Mouse (Mus musculus): ENCODE data around the gene Rhof. TPM values are rescaled to one million over a fixed set of nuclear protein-coding genes. Genes with fewer than 3 reads are reported as not detected.

The Rhof gene
- polyA plus RNA-seq, 1 experiment from 2014 or later = 2.0 TPM

DNA sequence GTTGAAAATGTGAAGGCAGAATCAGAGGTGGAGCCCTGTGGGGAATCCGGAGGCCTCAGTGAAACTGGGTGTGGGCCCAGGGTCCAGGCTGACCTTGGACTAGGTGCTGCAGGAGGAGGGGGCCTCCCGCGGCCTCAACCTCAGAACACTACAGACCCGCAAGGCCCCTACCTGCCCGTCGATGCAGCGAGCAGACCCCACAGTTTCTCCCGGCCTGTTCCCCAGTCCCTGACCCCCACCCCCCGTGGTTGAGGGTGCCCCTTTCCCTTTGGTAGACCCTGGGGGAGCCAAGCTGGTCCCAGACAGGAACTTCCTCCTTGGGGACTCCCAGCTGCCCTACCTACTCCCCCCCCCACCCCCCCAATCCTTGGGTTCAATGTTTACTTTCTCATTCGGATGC, 33.9 kb upstream of the Rhof start:
- Histone ChIP-seq H3K27me3 (ENCODE audit: control insufficient read depth, insufficient read depth, low read length) (no peaks in the 10 kb centered on the region), H3K9me3 (replicated peaks; ENCODE audit: control insufficient read depth, low read length) (no peaks in the 10 kb centered on the region), H3K4me2 (ENCODE audit: low read depth, low read length) (no peak overlapping the region), H3K4me3 (ENCODE audit: low read depth, low read length) (no peak overlapping the region), H3K4me1 (ENCODE audit: control insufficient read depth, insufficient read depth, low read length) (no peaks in the 10 kb centered on the region), H3K9ac (replicated peaks; ENCODE audit: low read length) (no peak overlapping the region), H3K36me3 (replicated peaks; ENCODE audit: control insufficient read depth, insufficient read depth, low read depth, low read length) (peaks cover 17% of the 10 kb centered on the region), H3K27ac (replicated peaks; ENCODE audit: low read depth, low read length) (no peak overlapping the region)
- no peak for DNase-seq (ENCODE audit: low spot score)
- 91% methylated on average over 10 of the region's 10 CpGs for WGBS
- no peak for ATAC-seq (replicated peaks; ENCODE audit: insufficient number of reproducible peaks, low FRiP score, low TSS enrichment, low read depth)

DNA sequence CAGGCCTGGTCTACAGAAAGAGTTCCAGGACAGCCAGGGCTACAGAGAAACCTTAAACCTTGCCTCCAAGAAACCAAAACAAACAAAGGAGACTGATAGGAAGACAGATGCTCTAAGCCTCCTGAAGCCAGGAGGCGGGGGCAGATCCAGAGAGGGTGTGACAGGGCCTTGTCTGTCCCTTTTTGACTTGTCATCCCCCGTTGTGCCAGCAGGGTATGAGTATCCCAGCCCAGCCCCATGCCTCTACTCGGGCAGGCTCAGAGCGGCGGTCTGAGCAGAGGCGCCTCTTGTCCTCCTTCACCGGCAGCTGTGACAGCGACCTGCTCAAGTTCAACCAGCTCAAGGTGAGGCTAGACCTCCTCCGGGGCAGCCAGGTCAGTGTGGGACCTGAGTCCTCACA, 30.4 kb upstream of the Rhof start:
- Histone ChIP-seq H3K4me3 (ENCODE audit: low read depth, low read length) (no peak overlapping the region), H3K9ac (replicated peaks; ENCODE audit: low read length) (no peak overlapping the region), H3K4me2 (ENCODE audit: low read depth, low read length) (no peak overlapping the region), H3K27me3 (ENCODE audit: control insufficient read depth, insufficient read depth, low read length) (no peaks in the 10 kb centered on the region), H3K4me1 (ENCODE audit: control insufficient read depth, insufficient read depth, low read length) (no peaks in the 10 kb centered on the region), H3K27ac (replicated peaks; ENCODE audit: low read depth, low read length) (no peak overlapping the region), H3K36me3 (replicated peaks; ENCODE audit: control insufficient read depth, insufficient read depth, low read depth, low read length) (peaks cover 40% of the 10 kb centered on the region), H3K9me3 (replicated peaks; ENCODE audit: control insufficient read depth, low read length) (no peaks in the 10 kb centered on the region)
- 83% methylated on average over 9 of the region's 9 CpGs for whole genome bisulfite sequencing
- ATAC-seq (replicated peaks; ENCODE audit: insufficient number of reproducible peaks, low FRiP score, low TSS enrichment, low read depth) (no peak), DNase-seq (ENCODE audit: low spot score) (no peak)

DNA sequence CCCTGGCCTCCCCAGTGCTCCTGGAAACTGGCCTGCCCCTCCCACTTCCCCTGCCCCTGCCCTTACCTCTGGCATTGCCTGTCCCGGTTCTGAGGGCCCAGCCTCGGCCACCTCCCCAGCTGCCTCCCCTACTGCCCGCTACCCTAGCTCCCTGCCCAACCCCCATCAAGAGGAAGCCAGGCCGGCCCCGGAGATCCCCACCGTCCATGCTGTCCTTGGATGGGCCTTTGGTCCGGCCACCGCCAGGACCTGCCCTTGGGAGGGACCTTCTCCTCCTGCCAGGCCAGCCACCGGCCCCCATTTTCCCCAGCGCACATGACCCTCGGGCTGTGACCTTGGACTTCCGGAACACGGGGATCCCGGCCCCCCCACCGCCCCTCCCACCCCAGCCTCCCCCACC, 27.8 kb upstream of the Rhof start:
- no peaks in the 10 kb centered on the region for H3K27me3 ChIP-seq (ENCODE audit: control insufficient read depth, insufficient read depth, low read length)
- H3K4me3 ChIP-seq (ENCODE audit: low read depth, low read length) = no peak overlapping the region
- no peak for ATAC-seq (replicated peaks; ENCODE audit: insufficient number of reproducible peaks, low FRiP score, low TSS enrichment, low read depth)
- H3K27ac ChIP-seq (replicated peaks; ENCODE audit: low read depth, low read length) = no peak overlapping the region
- no peak overlapping the region for H3K4me2 ChIP-seq (ENCODE audit: low read depth, low read length)
- WGBS = 97% methylated on average over 15 of the region's 15 CpGs
- DNase-seq (ENCODE audit: low spot score) = no peak
- H3K36me3 ChIP-seq (replicated peaks; ENCODE audit: control insufficient read depth, insufficient read depth, low read depth, low read length) = peaks cover 36% of the 10 kb centered on the region
- H3K9me3 ChIP-seq (replicated peaks; ENCODE audit: control insufficient read depth, low read length) = no peaks in the 10 kb centered on the region
- H3K9ac ChIP-seq (replicated peaks; ENCODE audit: low read length) = no peak overlapping the region
- no peaks in the 10 kb centered on the region for H3K4me1 ChIP-seq (ENCODE audit: control insufficient read depth, insufficient read depth, low read length)

DNA sequence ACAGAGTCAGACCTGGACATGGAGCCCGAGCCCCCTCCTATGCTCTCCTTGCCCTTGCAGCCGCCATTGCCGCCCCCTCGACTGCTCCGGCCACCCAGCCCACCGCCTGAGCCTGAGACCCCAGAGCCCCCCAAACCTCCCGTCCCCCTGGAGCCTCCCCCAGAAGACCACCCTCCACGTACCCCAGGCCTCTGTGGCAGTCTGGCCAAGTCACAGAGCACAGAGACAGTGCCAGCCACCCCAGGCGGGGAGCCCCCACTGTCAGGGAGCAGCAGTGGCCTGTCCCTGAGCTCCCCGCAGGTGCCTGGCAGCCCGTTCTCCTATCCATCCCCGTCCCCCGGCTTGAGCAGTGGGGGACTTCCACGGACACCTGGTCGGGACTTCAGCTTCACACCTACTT, 27.4 kb upstream of the Rhof start:
- Histone ChIP-seq H3K27me3 (ENCODE audit: control insufficient read depth, insufficient read depth, low read length) (no peaks in the 10 kb centered on the region), H3K27ac (replicated peaks; ENCODE audit: low read depth, low read length) (no peak overlapping the region), H3K4me3 (ENCODE audit: low read depth, low read length) (no peak overlapping the region), H3K9ac (replicated peaks; ENCODE audit: low read length) (no peak overlapping the region), H3K4me2 (ENCODE audit: low read depth, low read length) (no peak overlapping the region), H3K4me1 (ENCODE audit: control insufficient read depth, insufficient read depth, low read length) (no peaks in the 10 kb centered on the region), H3K9me3 (replicated peaks; ENCODE audit: control insufficient read depth, low read length) (no peaks in the 10 kb centered on the region), H3K36me3 (replicated peaks; ENCODE audit: control insufficient read depth, insufficient read depth, low read depth, low read length) (peaks cover 36% of the 10 kb centered on the region)
- ATAC-seq (replicated peaks; ENCODE audit: insufficient number of reproducible peaks, low FRiP score, low TSS enrichment, low read depth) (no peak), DNase-seq (ENCODE audit: low spot score) (no peak)
- 93% methylated on average over 13 of the region's 15 CpGs for WGBS

DNA sequence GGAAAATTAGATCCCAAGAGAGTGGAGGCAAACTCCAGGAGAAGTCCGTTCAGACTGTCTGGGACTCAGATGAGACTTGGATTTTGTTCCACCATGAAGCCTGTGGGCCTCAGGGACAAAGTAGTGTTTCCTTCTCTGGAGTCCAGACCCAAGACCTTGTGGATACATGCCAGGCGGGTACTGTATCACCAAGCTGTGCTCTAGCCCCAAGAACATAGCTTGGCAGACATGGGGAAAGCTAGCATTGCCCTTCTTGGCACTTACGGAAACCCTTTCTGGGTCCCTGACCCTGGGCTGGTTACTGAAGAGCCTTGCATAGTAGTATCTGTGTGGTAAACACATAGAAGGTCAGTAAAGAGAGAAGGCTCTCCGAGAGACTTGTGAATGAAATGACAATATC, 27.0 kb upstream of the Rhof start:
- Histone ChIP-seq H3K27me3 (ENCODE audit: control insufficient read depth, insufficient read depth, low read length) (no peaks in the 10 kb centered on the region), H3K9me3 (replicated peaks; ENCODE audit: control insufficient read depth, low read length) (no peaks in the 10 kb centered on the region), H3K4me3 (ENCODE audit: low read depth, low read length) (no peak overlapping the region), H3K36me3 (replicated peaks; ENCODE audit: control insufficient read depth, insufficient read depth, low read depth, low read length) (peaks cover 36% of the 10 kb centered on the region), H3K27ac (replicated peaks; ENCODE audit: low read depth, low read length) (no peak overlapping the region), H3K9ac (replicated peaks; ENCODE audit: low read length) (no peak overlapping the region), H3K4me1 (ENCODE audit: control insufficient read depth, insufficient read depth, low read length) (no peaks in the 10 kb centered on the region), H3K4me2 (ENCODE audit: low read depth, low read length) (no peak overlapping the region)
- ATAC-seq (replicated peaks; ENCODE audit: insufficient number of reproducible peaks, low FRiP score, low TSS enrichment, low read depth) = no peak
- 92% methylated on average over 4 of the region's 4 CpGs for WGBS
- no peak for DNase-seq (ENCODE audit: low spot score)

DNA sequence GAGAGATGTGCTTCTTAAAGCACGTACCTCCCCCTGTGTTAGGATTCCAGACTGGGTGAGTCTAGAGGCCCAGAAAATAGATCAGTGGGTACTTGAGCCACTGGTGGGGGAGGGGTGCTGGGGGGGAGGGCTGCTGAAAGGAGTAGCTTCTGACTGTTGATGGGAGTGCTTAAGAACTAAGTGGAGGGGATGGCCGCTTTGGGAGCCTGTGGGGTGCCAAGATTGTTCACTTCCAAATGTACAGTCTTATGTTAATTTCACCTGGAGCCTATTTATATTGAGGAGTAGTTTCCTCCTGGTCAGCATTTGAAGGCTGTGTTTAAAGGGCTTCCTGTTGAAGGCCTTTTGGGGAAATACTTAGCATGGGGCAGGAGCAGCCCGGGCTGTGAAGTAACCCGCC, 25.5 kb upstream of the Rhof start:
- Histone ChIP-seq H3K4me2 (ENCODE audit: low read depth, low read length) (no peak overlapping the region), H3K27me3 (ENCODE audit: control insufficient read depth, insufficient read depth, low read length) (no peaks in the 10 kb centered on the region), H3K9me3 (replicated peaks; ENCODE audit: control insufficient read depth, low read length) (no peaks in the 10 kb centered on the region), H3K36me3 (replicated peaks; ENCODE audit: control insufficient read depth, insufficient read depth, low read depth, low read length) (peaks cover 28% of the 10 kb centered on the region), H3K9ac (replicated peaks; ENCODE audit: low read length) (no peak overlapping the region), H3K4me3 (ENCODE audit: low read depth, low read length) (no peak overlapping the region), H3K27ac (replicated peaks; ENCODE audit: low read depth, low read length) (no peak overlapping the region), H3K4me1 (ENCODE audit: control insufficient read depth, insufficient read depth, low read length) (no peaks in the 10 kb centered on the region)
- ATAC-seq (replicated peaks; ENCODE audit: insufficient number of reproducible peaks, low FRiP score, low TSS enrichment, low read depth) (no peak), DNase-seq (ENCODE audit: low spot score) (no peak)
- WGBS = 89% methylated on average over 4 of the region's 4 CpGs

DNA sequence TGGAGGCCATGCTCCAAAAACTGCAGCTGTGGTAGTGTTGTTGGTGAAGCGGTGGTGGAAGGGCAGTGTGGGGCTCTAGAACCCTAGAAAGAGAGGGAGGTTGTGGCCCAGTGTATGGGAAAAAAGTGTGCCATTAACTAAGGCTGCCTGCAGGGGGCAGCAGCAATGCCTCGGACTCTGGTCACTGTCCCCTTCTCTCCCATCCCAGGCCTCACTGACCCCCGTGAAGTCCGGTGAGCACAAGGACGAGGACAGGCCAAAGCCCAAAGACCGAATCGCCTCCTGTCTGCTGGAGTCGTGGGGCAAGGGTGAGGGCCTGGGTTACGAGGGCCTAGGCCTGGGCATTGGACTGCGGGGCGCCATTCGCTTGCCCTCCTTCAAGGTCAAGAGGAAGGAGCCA, 24.3 kb upstream of the Rhof start:
- H3K27ac ChIP-seq (replicated peaks; ENCODE audit: low read depth, low read length) = no peak overlapping the region
- no peaks in the 10 kb centered on the region for H3K27me3 ChIP-seq (ENCODE audit: control insufficient read depth, insufficient read depth, low read length)
- peaks cover 34% of the 10 kb centered on the region for H3K36me3 ChIP-seq (replicated peaks; ENCODE audit: control insufficient read depth, insufficient read depth, low read depth, low read length)
- WGBS = 85% methylated on average over 12 of the region's 12 CpGs
- H3K4me3 ChIP-seq (ENCODE audit: low read depth, low read length) = no peak overlapping the region
- no peak overlapping the region for H3K9ac ChIP-seq (replicated peaks; ENCODE audit: low read length)
- ATAC-seq (replicated peaks; ENCODE audit: insufficient number of reproducible peaks, low FRiP score, low TSS enrichment, low read depth) (no peak), DNase-seq (ENCODE audit: low spot score) (no peak)
- H3K4me1 ChIP-seq (ENCODE audit: control insufficient read depth, insufficient read depth, low read length) = no peaks in the 10 kb centered on the region
- H3K9me3 ChIP-seq (replicated peaks; ENCODE audit: control insufficient read depth, low read length) = no peaks in the 10 kb centered on the region
- H3K4me2 ChIP-seq (ENCODE audit: low read depth, low read length) = no peak overlapping the region

DNA sequence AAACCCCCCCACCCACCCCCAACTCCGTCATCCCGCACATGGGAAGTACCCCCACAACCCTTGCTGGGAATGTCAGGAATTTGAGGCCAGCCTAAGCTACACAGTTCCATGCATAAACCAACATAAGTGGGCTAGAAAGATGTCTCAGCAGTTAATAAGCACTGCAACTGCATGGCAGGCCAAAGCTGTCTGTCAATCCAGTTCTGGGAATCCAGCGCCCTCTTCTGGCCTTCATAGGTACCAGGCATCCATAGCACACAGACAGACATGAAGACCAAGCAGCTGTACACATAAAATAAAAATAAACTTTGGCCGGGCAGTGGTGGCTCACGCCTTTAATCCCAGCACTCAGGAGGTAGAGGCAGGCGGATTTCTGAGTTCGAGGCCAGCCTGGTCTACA, 22.9 kb upstream of the Rhof start:
- 53% methylated on average over 7 of the region's 7 CpGs for WGBS

More for the DNA sequence above, 22.9 kb upstream of the Rhof start:
- H3K4me2 ChIP-seq (ENCODE audit: low read depth, low read length) = no peak overlapping the region
- H3K36me3 ChIP-seq (replicated peaks; ENCODE audit: control insufficient read depth, insufficient read depth, low read depth, low read length) = peaks cover 29% of the 10 kb centered on the region
- H3K27me3 ChIP-seq (ENCODE audit: control insufficient read depth, insufficient read depth, low read length) = no peaks in the 10 kb centered on the region
- 0 out of 2 replicates have a peak, but pooled peaks have one; percentile 15 for ATAC-seq (replicated peaks; ENCODE audit: insufficient number of reproducible peaks, low FRiP score, low TSS enrichment, low read depth)
- H3K9me3 ChIP-seq (replicated peaks; ENCODE audit: control insufficient read depth, low read length) = no peaks in the 10 kb centered on the region
- no peak overlapping the region for H3K9ac ChIP-seq (replicated peaks; ENCODE audit: low read length)
- no peaks in the 10 kb centered on the region; the same call in 1 of the 2 replicates for H3K4me1 ChIP-seq (ENCODE audit: control insufficient read depth, insufficient read depth, low read length)
- peak; percentile 76 for DNase-seq (ENCODE audit: low spot score)
- no peak overlapping the region for H3K4me3 ChIP-seq (ENCODE audit: low read depth, low read length)
- no peak overlapping the region for H3K27ac ChIP-seq (replicated peaks; ENCODE audit: low read depth, low read length)
